ENCODE assay signal across 12 mouse cellular contexts in genomic region chr1:158960549-158960948, GRCm38 (mm10). TPM values are rescaled to one million over a fixed set of nuclear protein-coding genes. Genes with fewer than 3 reads are reported as not detected.
A peak's percentile ranks its signal among the peaks of the same experiment; 100 is the strongest.
DNase-seq lines count a peak whose midpoint lies in the region; ATAC-seq lines count a peak whose summit lies in the region.
"Had no signal": no experiment of that assay in that cellular context is flagged by ENCODE, and none has a peak within 500 bp of the region (broad histone marks: within the 10 kb centered on the region; RNA-seq: fewer than 3 reads in every experiment).

No protein-coding gene starts in this region.

- H3K36me3 ChIP-seq in forebrain, embryonic 13.5 days (ENCODE audit: poor library complexity, severe bottlenecking), result no peaks in the 10 kb centered on the region
- no peaks in the 10 kb centered on the region for H3K36me3 ChIP-seq in limb, embryonic 11.5 days (ENCODE audit: control insufficient read depth, insufficient read depth, low read length)
- H3K36me3 ChIP-seq: G1E had no signal

- 10% methylated on average over 8 of the region's 8 CpGs for WGBS in forebrain, embryonic 13.5 days
- WGBS in limb, embryonic 11.5 days, result 22% methylated on average over 8 of the region's 8 CpGs

- peak overlapping the region; percentile 13; the same call in 1 of the 2 replicates for H3K4me3 ChIP-seq in forebrain, embryonic 13.5 days
- no peak overlapping the region for H3K4me3 ChIP-seq in limb, embryonic 11.5 days (ENCODE audit: low read depth, low read length)
- H3K4me3 ChIP-seq: megakaryocyte, embryonic 14.5 days had no signal

- intact Hi-C loops in left cerebral cortex, postnatal 4 days (cut with DNase I), result loop anchor here (5.0 kb wide), 1 partner anchor 172 kb away; no protein-coding TSS in a partner anchor
- intact Hi-C loops in left cerebral cortex, postnatal 36 days (cut with DNase I), result no loop called here

- H3K27ac ChIP-seq in forebrain, embryonic 13.5 days, result peak overlapping the region; percentile 14; the same call in 1 of the 2 replicates
- no peak overlapping the region for H3K27ac ChIP-seq in limb, embryonic 11.5 days (replicated peaks; ENCODE audit: low read depth, low read length)

- H3K9me3 ChIP-seq in forebrain, embryonic 13.5 days (replicated peaks), result no peaks in the 10 kb centered on the region
- H3K9me3 ChIP-seq in limb, embryonic 11.5 days (ENCODE audit: control insufficient read depth, low read length), result no peaks in the 10 kb centered on the region
- H3K9me3 ChIP-seq: megakaryocyte, embryonic 14.5 days had no signal

- H3K9ac ChIP-seq in forebrain, embryonic 13.5 days, result peak overlapping the region; percentile 43; the same call in 1 of the 2 replicates
- H3K9ac ChIP-seq in limb, embryonic 11.5 days (ENCODE audit: low read length), result no peak overlapping the region

- peaks cover 23% of the 10 kb centered on the region for H3K4me1 ChIP-seq in forebrain, embryonic 13.5 days
- H3K4me1 ChIP-seq in limb, embryonic 11.5 days (ENCODE audit: control insufficient read depth, insufficient read depth, low read length), result no peaks in the 10 kb centered on the region
- H3K4me1 ChIP-seq: megakaryocyte, embryonic 14.5 days had no signal

- peak; percentile 83 for ATAC-seq in forebrain, embryonic 13.5 days
- no peak for ATAC-seq in limb, embryonic 11.5 days (ENCODE audit: insufficient number of reproducible peaks, low FRiP score, low TSS enrichment, low read depth)

- H3K4me2 ChIP-seq in forebrain, embryonic 13.5 days, result peak overlapping the region; percentile 53
- H3K4me2 ChIP-seq in limb, embryonic 11.5 days (ENCODE audit: low read depth, severe bottlenecking), result no peak overlapping the region

- DNase-seq in left cerebral cortex, postnatal 4 days, result peak; percentile 21
- no peak for DNase-seq in left cerebral cortex, postnatal 36 days (ENCODE audit: low spot score in 2 of 2)
- DNase-seq in limb, embryonic 11.5 days (ENCODE audit: low spot score), result peak; percentile 43
- peak; percentile 69 for DNase-seq in retina, postnatal 1 day
- no peak for DNase-seq in cerebellum, adult 18-20 months
- DNase-seq in T-cell, adult 2 months (ENCODE audit: low spot score), result no peak
- DNase-seq: adrenal gland, postnatal 25 days; layer of hippocampus, adult 9-11 months; thymus, postnatal 36 days had no signal

- no peaks in the 10 kb centered on the region for H3K27me3 ChIP-seq in forebrain, embryonic 13.5 days
- H3K27me3 ChIP-seq in limb, embryonic 11.5 days (ENCODE audit: control insufficient read depth, insufficient read depth, low read length), result no peaks in the 10 kb centered on the region
- H3K27me3 ChIP-seq: megakaryocyte, embryonic 14.5 days had no signal

RNA-seq across cellular contexts. Expression of gene Pappa2, which starts 19.7 kb away (rescaled TPM):
- 1 to 10 TPM; 9.0 to 9.8 TPM for total RNA-seq in left cerebral cortex, postnatal 4 days (2021)
- 1 to 10 TPM; 2.4 to 2.6 TPM for total RNA-seq in left cerebral cortex, postnatal 36 days (2021)
- 1.4 and 2.2 TPM in 2 replicates for polyA plus RNA-seq in forebrain, embryonic 13.5 days (2015; fragmentation: Nextera tagmentation; extraction: Ambion mirVana)
- 0.13 and 0.74 TPM in 2 replicates for polyA plus RNA-seq in limb, embryonic 11.5 days (2014; fragmentation: Nextera tagmentation; extraction: Ambion mirVana)
- polyA plus RNA-seq: G1E had no signal

Comparison
In these comparisons a context has a peak if more than half of its experiments do, and no peak if none do; other contexts are left out.
1. DNase-seq: peak in left cerebral cortex, postnatal 4 days (single experiment), limb, embryonic 11.5 days (single experiment) and retina, postnatal 1 day (single experiment); none in left cerebral cortex, postnatal 36 days (0 of 2), cerebellum, adult 18-20 months (0 of 2) and T-cell, adult 2 months (single experiment).